Mouse (Mus musculus) ES-CJ7 (cell line): ENCODE data around the gene Capg.
A peak's percentile ranks its signal among the peaks of the same experiment; 100 is the strongest.

Source experiments
- DNase-seq: peaks from one replicate; pipeline ENCODE4 v3.0.0; 2011; ENCODE audit warnings: low read depth, low spot score

Capg gene

DNA sequence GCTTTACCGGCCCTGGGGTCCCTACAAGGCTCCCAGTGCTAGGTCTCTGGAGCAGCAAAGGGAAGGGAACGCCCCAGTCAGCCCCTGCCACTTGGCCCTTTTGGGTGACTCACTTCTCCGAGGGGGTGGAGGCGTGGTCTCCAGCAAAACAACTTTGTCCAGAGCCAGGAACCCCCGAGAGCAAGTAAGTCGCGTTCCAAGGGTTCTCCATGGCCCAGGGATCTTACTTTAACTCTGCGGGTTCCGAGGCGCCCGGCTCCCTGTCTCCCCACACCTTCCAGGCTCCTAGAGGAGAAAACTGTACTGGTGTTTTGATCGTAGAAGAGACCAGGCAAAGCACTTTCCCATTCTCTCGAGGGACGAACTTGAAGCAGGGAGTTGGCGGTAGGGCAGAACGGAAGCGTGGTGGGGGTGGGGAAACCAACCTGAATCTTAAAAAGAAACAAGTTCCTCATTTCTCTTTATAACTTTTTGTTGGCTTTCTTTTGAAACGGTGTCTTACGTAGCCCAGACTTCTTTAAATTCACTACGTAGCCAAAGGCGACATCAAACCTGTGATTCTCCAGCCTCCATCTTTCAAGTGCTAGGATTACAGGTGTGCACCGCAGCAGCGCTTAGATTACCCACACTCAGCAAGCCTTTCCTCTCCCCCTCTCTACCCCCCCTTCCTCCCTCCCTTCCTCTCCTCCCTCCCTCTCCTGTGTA lies at the start of gene Capg:
TSS of gene Capg (plus strand) at position 109 of the 705 bp plus-strand sequence.
- peak; percentile 66 for DNase-seq

DNA sequence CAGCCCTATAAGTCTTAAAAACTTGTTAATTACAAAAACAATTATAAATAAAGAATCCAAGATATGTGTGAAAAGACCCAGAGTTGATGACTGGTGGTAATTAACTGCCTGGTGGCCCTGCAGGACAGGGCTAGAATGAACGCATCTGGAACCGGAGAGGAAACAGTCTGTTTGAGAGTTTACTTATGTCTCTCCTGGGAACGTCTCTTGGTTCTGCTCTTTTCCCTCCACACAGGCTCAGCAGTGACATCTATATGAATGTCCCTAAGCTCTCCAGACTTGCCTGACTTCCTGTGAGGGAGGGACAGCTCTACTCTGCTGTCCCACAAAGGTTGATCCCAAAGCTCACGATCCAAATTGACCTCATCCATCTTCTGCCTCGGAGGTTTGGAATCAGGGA lies 45.2 kb upstream of the Capg start:
- DNase-seq = no peak

DNA sequence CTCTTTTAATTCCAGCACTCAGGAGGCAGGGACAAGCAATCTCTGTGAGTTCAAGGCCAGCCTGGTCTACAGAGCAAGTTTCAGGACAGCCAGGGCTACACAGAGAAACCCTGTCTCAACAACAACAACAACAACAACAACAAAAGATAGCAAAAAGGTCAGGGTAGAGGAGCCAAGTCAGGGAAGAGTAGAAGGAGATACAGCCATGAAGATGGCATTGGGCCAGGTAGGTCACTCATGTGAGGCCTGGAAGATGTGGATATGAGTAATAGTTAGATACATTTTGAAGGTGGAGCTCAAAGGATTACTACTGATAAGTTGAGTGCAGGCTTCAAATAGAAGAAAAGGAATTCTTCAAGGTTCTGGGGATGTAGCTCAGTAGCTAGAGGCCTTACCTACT lies 40.9 kb upstream of the Capg start:
- DNase-seq = no peak

DNA sequence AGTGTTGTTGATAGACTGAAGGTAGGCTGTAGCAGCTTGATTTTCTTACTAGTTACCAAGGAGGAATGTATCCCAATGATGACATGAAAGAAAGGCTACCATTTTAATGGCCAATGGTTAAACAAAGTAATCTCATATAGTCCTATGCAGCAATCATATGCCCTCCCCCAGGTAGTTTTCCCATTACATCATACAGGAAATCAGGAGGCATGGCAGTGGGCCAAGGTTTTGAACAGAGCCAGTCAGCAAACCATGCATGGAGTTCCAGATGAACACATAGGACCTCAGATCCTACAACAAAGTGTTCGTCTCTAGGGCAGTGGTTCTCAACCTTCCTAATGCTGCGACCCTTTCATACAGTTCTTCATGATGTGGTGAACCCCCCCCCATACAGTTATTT lies 40.3 kb upstream of the Capg start:
- DNase-seq = no peak

DNA sequence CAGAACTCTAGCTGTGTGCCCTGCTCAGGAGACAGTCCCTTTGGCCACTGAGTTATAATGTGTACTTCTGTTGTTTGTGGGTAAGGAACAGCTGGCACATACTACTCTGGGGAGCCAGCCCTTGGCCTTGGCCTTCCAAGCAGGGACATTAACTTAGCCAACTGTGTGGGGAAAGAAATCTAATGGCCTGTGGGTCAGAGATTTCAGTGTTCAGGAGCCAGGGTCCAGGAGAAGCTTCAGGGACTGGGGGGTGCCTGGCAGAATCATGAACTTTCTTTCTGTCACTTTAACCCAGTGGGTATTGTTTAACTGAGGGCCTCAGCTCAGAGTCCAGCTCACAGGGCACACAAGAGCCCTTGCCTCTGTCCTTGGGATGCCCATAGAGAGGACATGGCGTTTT lies 38.1 kb upstream of the Capg start:
- DNase-seq = no peak

DNA sequence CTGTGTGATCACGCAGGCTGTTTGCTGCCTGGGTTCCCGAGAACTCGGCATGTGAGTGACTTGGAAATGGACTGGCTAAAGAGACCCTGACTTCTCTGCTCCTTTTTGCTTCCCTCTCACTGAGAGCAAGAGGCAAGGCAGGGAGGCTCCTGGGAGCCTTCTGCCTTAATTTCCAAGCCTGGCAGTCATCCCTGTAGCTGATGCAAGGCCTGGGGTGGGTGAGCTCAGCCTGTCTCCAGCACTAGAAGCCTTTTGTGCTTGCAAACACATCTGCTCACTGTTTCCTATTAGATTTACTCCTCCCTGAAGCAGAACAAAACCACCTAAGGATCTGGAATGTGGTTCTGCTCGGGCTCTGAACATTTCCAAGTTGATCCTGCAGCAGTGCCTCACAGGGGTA lies 35.6 kb upstream of the Capg start:
- no peak for DNase-seq

DNA sequence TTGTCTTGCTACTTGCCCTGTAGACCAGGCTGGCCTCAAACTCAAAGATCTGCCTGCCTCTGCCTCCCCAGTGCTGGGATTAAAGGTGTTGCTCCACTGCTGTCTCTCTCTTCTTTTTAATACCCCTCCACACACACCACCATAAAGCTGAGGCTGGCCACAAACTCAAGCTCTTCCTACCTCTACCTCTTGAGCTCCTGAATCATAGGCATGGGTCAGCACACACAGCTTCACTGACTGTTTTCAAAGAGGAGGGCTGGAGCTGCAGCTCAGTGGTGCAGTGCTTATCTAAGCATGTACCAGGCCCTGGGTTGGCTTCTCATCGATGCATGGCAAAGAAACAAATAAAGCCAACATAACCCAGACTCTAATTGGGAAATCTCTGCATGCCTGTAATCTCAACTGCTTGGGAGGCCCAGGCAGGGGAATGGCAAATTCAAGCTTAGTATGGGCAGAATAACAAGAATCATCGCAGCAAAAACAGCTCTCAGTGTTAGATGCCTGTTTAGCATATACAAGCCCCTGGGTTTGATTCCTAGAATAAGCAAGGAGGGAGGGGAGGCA lies 34.2 kb upstream of the Capg start:
- no peak for DNase-seq

DNA sequence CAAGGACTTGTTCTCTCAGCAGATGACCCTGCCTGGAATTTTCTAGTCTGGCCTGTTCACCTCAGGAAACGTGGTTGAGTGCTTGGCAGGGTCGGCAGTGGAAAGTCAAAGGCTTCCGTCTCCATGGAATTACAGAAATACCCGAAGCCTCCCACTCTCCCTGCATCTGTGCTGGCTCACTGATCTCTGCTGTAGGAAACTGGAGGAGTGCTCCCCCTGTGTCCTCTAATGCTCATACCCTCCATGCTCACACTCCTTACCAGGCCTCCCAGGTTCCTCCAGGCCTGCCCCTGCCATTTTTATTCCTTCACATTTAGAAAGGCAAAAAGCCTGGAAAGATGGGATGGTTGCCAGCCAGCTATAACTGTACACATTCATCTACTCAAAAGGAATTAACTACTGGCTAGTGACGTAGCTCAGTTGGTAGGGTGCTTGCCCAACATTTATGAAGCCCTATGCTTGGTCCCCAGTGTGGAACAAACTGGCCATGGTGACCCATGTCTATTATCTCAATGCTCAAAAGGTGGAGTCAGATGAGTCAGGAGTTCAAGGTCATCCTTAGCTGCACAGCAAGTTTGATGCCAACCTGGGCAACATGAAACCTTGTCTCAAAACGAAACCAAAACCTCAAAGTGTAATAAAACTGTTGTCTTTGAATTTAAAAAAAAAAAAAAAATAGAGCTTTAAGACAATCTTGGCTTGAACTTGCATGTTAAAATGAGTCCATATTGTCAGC lies 33.3 kb upstream of the Capg start:
- DNase-seq = no peak

DNA sequence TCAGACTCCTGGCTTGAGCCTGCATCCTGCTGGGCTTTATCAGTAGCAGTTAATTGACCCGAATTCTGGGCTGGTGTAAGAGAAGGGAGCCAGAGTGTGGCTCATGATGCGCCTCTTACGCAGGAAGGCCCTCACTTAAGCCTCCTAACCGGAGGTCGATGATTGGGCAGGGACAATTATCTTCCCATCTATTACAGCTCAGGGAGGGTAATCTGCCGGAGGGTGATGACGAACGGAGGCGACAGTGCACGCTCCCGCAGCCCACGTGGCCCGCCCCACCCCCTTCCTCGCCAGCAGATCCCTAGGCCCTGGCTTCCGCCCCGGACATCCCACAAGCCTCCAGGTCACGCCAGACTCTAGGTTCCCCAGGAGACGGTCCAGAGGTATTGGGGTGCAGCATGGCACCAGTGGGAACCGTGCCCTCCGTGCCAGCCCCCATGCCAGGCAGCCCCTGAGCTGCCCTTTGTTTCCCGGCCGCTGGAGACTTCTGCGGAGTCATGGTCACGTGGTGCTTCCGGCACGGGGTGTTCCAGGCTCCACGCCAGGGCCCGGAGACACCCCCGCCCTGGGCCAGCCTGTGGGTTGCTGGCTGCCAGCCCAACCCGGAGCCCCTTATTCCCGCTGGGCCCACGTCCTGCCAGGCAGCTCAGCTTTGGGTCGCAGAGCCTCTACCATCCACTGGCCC lies 31.7 kb upstream of the Capg start:
- peak; percentile 79 for DNase-seq

DNA sequence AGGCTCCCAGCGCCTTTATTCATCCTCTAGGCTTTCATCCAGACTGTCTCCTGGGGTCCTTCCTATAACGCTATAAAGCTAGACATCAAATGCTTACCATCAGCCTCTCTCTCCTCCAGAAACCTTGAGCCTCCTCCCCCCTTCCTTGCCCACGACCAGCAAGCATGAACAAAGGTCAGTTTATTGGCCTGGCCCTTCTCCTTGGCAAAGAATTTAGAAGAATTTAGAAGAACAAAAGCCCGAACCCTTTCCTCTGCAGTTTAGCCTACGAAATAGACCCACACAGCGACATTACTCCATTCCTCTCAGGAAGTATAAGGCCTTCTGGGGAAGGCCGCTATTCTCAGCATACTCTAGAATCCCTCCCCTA lies 31.1 kb upstream of the Capg start:
- DNase-seq = no peak

DNA sequence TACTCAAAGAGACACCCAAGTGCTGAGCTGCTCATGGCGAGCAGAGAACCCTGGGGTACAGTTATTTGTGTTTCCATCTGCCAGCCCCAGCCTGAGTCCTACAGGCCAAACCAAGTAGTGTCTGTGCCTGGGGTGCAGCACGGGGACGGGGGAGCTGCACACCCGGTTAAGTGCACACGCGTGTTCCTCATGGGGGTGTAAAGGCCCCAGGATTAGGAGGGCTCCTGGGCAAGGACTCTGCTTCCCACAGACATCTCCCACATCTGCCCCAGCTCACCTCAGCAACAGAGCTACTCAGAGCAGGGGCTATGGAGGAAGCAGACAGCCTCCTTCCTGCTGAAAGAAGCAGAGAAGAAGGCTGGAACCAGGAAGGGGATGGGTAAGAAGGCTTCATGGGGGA lies 28.5 kb upstream of the Capg start:
- no peak for DNase-seq

DNA sequence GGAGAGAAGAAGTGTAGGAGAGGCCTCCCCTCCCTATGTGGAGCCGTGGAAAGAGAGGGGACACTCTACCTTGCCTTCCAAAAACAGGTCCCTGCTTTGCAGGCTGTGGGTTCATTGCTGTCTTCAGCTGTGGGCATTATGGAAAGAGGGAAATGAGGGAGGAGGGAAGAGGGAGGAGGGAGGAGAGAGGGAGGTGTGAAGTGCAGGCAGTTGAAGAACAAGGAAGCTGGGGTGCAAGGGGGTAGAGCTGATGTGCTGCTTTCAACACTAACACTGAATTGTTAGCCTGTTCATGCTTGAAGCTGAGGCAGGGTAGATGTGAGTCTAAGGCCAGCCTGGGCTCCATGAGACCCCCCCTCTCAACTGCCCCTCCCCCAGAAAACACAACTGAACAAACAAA lies 25.3 kb upstream of the Capg start:
- DNase-seq = no peak

DNA sequence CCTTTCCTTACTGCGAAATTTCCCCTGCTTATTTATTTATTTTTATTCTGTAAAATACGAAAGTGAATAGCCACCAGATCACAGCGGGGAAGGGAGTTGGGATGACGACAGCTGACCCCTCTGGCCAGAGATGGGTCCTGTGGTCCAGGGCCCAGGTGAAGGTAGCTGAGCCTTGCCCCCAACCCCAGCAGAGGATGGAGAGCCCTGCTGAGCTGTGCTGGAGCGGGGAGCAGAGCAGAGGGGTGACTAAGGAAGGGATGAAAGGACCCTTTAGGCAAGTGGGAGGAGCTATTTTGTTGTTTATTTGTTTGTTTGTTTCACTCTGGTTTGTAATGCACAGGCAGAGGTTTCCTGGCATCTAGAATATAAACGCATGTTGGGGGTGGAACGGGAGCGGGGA lies 24.9 kb upstream of the Capg start:
- no peak for DNase-seq

DNA sequence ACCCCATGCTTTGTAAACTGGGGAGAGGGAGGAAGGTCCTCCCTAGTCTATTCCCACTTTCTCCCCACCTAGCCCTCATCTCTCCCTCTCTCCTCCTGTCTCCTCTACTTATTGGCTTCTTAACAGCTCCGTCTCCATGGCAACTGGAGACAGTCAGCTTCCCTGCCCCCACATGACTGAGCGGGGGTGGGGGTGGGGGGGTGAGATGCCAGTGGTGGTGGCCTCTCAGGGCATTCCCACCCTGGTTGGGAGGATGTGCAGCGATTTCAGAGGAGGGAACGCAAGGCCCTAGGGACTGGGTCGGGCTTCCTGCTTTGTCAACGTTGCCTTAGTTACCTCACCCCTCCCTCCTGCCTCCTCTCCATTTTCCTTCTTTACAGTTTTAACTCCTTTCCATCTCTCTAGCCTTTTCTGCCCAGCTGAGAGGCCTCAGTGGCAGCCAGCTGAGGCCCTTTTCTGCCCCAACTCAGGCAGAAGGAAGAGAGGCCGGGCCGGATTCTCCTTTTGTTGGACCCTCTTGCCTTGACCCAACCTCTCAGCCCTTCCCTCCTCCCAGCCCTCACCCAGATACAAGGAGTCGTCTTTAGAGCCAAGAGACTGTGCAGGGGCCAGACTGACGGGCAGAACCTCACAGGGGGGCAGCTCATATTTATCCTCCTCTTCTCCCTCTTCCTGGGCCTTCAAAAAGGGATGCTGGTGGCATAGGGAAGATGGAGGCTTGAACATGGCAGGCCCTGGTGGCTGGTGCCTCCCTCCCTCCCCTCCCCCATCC lies 24.1 kb upstream of the Capg start:
- DNase-seq = peak; percentile 61

DNA sequence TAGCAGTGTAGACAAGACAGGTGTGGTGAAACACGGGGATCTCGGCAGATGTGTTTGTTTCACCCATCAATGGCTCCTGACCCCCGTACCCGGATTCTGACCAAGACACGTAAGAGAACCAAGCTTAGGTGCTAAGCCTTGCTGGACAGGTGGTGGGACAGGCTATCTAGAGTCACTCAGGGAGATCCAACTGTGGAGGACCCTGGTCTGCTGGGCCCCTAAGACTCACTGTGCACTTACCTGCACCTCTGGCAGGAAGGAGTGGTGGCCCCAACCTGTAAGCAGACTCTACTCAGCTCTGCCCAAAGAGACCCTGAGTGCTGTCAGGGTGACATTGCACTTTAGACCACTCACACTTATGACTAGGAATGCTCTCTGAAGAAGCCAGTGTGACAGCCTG lies 23.3 kb upstream of the Capg start:
- DNase-seq = no peak

DNA sequence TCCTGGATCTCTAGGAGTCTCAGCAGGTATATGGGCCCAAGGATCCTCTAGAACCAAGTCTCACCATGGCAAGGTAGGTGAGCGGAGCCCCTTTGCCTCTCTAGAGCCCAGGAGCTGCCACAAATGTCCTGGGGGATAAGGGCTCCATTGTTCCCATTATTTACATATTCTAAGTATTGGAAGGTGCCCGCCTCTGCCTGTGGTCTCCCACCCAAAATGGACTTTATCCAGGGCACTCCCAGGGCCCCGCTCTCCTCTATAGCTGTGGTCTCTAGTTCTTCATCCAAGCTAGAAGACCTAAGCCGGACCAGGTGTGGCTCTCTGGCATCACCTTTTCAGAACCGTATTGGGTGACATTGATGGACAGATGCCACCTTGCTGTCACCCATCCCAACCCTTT lies 22.6 kb upstream of the Capg start, which contains the start of gene Sh2d6:
TSS of gene Sh2d6 (minus strand) at position 101 of the 400 bp plus-strand sequence.
- DNase-seq = no peak

DNA sequence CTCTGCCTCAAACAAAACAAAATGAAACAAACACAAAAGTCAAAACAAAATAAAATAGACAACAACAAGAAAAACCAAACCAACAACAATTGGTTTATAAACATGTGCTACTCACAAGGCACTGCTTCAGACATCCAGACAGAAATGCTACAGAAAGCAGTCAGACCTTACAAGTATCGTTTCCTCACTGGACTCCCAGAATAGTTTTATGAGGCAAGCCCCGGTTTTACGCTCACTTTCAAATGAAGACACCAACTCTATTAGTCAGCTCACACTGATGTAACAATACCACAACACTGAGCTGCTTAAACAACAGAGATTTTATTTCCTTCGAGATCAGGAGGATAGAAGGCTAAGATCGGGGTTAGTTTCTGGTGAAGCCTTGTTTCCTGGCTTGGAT lies 21.9 kb upstream of the Capg start:
- DNase-seq = no peak

DNA sequence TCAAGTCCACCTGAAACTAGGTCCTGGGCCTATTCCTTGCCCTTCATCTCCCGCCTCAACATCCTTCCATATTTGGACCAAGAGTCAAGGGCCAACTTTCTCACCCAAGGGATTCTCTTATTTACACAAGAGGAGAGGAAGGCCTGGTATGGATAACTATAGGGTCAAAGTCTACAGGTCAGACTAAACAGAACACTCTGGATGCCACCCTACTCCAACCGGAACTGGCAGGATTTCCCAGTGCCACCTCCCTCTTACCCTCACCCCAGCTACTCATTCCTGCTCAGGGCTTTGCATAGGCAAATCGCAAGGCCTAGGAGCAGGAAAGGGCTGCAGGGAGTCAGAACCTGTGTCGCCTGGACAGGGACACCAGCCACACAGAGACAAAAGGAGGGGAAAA lies 21.0 kb upstream of the Capg start:
- no peak for DNase-seq

DNA sequence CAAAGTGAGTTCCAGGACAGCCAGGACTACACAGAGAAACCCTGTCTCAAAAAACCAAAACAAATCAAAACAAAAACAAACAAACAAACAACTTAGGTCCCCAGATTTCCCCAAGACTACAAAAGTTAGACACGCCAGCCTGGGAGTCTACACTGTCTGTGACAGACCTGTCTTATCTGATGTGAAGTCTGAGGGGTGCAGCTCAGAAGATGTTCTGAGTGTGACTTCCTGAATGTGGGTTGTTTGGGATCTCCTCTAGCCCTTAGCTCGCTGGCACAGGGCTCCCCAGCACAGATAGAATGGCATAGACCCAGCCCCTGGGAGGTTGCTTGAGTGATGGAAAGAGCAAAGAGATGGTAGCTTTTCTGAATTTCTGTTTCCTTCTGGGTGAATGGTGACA lies 20.0 kb upstream of the Capg start:
- DNase-seq = no peak

DNA sequence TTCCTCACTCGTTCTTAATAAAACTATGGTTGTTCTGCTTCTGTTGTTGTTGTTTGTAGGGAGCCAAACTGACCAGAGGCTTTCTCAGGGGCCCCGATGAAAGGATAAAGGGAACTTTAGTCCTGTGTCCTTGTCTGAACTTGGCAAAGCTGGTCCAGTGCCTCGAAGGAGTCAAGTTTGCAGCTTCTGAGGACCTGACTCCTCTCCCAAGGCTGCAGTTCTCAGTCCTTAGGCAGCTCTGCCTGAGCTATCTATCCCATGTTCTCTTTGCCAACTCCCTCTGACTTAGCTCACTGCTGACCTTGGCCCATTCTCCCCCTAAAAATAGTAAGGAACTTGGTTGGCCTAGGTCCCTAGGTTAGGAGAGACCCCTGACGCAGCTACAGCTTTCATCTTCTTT lies 17.1 kb upstream of the Capg start:
- DNase-seq = no peak

DNA sequence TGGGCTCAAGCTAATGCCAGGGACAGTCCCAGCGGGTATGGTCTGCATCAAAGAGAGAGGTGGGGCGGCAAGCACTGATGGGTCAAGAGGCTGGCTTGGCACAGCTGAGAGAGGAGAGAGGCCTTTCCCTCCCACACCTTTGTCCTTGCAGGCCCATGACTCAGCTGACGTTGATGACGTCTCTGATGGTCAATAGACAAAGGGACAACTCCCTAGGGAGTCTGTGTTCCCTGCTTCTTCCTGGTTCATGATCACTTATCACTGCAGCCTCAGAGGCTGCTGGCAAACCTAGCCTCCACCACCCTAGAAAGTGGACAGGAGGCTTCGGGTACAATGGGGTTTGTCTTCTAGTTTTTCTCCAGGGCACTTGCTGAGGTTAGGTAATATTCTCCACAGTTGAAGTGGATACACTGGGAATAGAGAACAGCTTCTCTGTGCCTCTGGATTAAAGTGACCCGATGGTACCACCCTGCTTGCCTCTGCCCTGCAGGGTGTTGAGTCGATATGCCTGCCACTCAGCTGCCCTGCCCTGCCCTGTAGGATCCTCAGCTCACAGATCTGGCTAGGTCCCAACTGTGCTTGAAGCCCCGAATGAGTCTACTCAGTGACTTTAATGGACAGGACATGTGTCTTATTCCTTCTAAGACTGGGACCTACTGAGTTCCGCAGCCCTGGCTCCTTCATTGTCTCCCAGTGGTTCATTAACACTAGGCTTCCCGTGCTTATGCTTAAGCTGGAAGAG lies 15.6 kb upstream of the Capg start:
- DNase-seq = no peak
